Mouse (Mus musculus) liver, embryonic 16.5 days (tissue): ENCODE results near the gene Chmp2b. TPM values are rescaled to one million over a fixed set of nuclear protein-coding genes. Genes with fewer than 3 reads are reported as not detected.

Experiments used
- ATAC-seq: fragments of 200-750 bp; cut with Nextera tagmentation; 2 replicates; pipeline ENCODE4 v1.8.0; 2017; ENCODE audit warnings: low read depth, mild to moderate bottlenecking, moderate number of reproducible peaks, moderate library complexity
- H3K27ac ChIP-seq: fragments of 300-500 bp; sonication (generic); 2 replicates; pipeline ENCODE4 v1.5.1; 2014; ENCODE audit warnings: mild to moderate bottlenecking, low read length
- H3K27me3 ChIP-seq: fragments of 300-500 bp; sonication (generic); 2 replicates; pipeline ENCODE4 v1.6.1; 2014; ENCODE audit warnings: low read depth, low read length, mixed read lengths; ENCODE audit not compliant: control insufficient read depth, insufficient read depth
- H3K36me3 ChIP-seq: fragments of 300-500 bp; sonication (generic); 2 replicates; pipeline ENCODE4 v1.6.1; 2014; ENCODE audit warnings: mild to moderate bottlenecking; ENCODE audit not compliant: control insufficient read depth, insufficient read depth
- H3K4me1 ChIP-seq: fragments of 300-500 bp; sonication (generic); 2 replicates; pipeline ENCODE4 v1.6.1; 2014; ENCODE audit warnings: low read depth, low read length, mixed read lengths; ENCODE audit not compliant: control insufficient read depth
- H3K4me2 ChIP-seq: fragments of 300-500 bp; sonication (generic); 2 replicates; pipeline ENCODE4 v1.6.1; 2014; ENCODE audit warnings: low read depth, low read length, mixed read lengths
- H3K4me3 ChIP-seq: fragments of 300-500 bp; sonication (generic); 2 replicates; pipeline ENCODE4 v1.5.1; 2014; ENCODE audit warnings: low read depth, mild to moderate bottlenecking, low read length
- H3K9ac ChIP-seq: fragments of 300-500 bp; sonication (generic); 2 replicates; pipeline ENCODE4 v1.6.1; 2014; ENCODE audit warnings: low read depth, low read length
- H3K9me3 ChIP-seq: fragments of 300-500 bp; sonication (generic); replicated peaks from 2 replicates; pipeline ENCODE4 v1.6.1; 2016; ENCODE audit warnings: low read length; ENCODE audit not compliant: control insufficient read depth
- WGBS: fragments of 180-500 bp; shearing (Covaris S2); extraction: QIAGEN DNeasy Blood & Tissue Kit; methylation state at CpG from one replicate; pipeline ENCODE4 v1.1.7; 2014; ENCODE audit not compliant: insufficient replicate concordance; 5-methylcytosine and 5-hydroxymethylcytosine counted together
- polyA plus RNA-seq: library from polyadenylated mRNA; unstranded; fragments of >200 nt; fragmentation: Nextera tagmentation; extraction: Ambion mirVana; gene quantifications from 2 replicates; pipeline ENCODE4 v1.2.1, GENCODE M21; 2015

Chmp2b gene
- polyA plus RNA-seq, 1 experiment from 2014 or later, result 18.3 TPM

DNA sequence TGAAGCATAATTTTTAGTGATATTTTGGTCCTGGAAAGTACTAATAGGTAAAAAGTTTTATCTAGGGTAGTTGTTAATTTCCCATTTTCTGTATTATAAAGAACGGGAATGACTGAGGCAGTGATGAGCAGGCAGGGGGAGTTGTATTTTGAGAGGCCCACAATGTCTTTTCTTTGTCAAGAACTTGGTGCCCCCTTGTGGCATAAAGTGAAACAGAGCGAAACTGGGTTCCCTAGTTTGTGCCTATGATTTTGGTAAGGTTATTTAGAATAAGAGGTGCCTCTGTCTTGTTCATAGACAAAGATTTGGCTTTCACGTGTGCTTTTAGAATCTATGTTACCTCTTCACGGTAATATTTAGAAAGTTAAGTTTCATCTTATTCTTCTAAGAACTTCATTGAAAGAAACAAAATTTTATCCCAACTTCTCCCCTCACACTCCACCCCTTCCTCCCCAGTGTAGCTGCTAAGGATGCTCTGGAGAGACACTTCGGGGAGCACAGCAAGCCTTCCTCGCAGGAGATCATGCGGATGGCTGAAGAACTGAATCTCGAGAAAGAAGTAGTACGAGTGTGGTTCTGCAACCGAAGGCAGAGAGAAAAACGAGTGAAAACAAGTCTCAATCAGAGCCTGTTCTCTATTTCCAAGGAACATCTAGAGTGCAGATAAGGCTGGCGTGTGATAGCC is 29.1 kb downstream of the Chmp2b start:
- no peaks in the 10 kb centered on the region for H3K36me3 ChIP-seq
- 21% methylated on average over 12 of the region's 12 CpGs for WGBS
- no peak overlapping the region for H3K9ac ChIP-seq
- no peak overlapping the region for H3K4me2 ChIP-seq
- H3K4me3 ChIP-seq, result no peak overlapping the region
- no peaks in the 10 kb centered on the region for H3K27me3 ChIP-seq
- ATAC-seq, result no peak
- H3K27ac ChIP-seq, result no peak overlapping the region
- no peaks in the 10 kb centered on the region for H3K4me1 ChIP-seq
- no peaks in the 10 kb centered on the region for H3K9me3 ChIP-seq

GRCm38 (mm10) chr16:65531663-65532062 is 30.9 kb downstream of the Chmp2b start:
- Histone ChIP-seq H3K4me3 (no peak overlapping the region), H3K27me3 (no peaks in the 10 kb centered on the region), H3K9me3 (no peaks in the 10 kb centered on the region), H3K27ac (no peak overlapping the region), H3K4me2 (no peak overlapping the region), H3K4me1 (no peaks in the 10 kb centered on the region), H3K36me3 (no peaks in the 10 kb centered on the region), H3K9ac (no peak overlapping the region)
- no peak for ATAC-seq
- WGBS, result 53% methylated on average over 8 of the region's 8 CpGs

GRCm38 (mm10) chr16:65529589-65529988 is 32.9 kb downstream of the Chmp2b start:
- Histone ChIP-seq H3K36me3 (no peaks in the 10 kb centered on the region), H3K9ac (no peak overlapping the region), H3K27ac (no peak overlapping the region), H3K4me2 (no peak overlapping the region), H3K4me3 (no peak overlapping the region), H3K9me3 (no peaks in the 10 kb centered on the region), H3K27me3 (no peaks in the 10 kb centered on the region), H3K4me1 (no peaks in the 10 kb centered on the region)
- 34% methylated on average over 5 of the region's 5 CpGs for WGBS
- no peak for ATAC-seq

- H3K4me1 ChIP-seq, result no peaks in the 10 kb centered on the region
- 70% methylated on average over 5 of the region's 5 CpGs for WGBS
- no peak overlapping the region for H3K4me3 ChIP-seq
- H3K27ac ChIP-seq, result no peak overlapping the region
- H3K36me3 ChIP-seq, result no peaks in the 10 kb centered on the region
- H3K4me2 ChIP-seq, result no peak overlapping the region
- no peaks in the 10 kb centered on the region for H3K27me3 ChIP-seq
- no peak for ATAC-seq
- H3K9ac ChIP-seq, result no peak overlapping the region
- H3K9me3 ChIP-seq, result no peaks in the 10 kb centered on the region
Measured at GRCm38 (mm10) chr16:65526695-65527094, 35.8 kb downstream of the Chmp2b start.

DNA sequence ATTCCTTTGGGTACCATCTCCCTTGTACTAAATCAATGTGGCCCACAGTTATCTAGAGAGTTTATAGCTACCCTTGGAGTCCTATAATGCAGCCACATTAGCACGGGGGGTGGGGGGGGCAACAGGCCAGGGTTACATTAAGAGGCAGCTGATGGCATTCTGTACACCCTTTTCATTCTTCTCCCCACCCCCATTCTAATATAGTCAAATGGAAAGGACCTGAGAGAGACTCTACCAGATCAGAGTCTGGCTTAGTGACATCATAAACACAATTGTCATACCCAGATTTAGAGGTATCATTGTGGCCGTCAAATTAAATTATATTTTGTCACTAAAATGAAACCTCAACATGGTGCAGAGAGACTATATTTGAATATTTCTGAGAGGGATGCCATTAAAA is 36.5 kb downstream of the Chmp2b start:
- WGBS, result 65% methylated on average over 2 of the region's 2 CpGs
- H3K36me3 ChIP-seq, result no peaks in the 10 kb centered on the region
- no peak for ATAC-seq
- no peaks in the 10 kb centered on the region for H3K4me1 ChIP-seq
- H3K27ac ChIP-seq, result no peak overlapping the region
- H3K4me3 ChIP-seq, result no peak overlapping the region
- no peak overlapping the region for H3K9ac ChIP-seq
- H3K4me2 ChIP-seq, result no peak overlapping the region
- no peaks in the 10 kb centered on the region for H3K9me3 ChIP-seq
- no peaks in the 10 kb centered on the region for H3K27me3 ChIP-seq

DNA sequence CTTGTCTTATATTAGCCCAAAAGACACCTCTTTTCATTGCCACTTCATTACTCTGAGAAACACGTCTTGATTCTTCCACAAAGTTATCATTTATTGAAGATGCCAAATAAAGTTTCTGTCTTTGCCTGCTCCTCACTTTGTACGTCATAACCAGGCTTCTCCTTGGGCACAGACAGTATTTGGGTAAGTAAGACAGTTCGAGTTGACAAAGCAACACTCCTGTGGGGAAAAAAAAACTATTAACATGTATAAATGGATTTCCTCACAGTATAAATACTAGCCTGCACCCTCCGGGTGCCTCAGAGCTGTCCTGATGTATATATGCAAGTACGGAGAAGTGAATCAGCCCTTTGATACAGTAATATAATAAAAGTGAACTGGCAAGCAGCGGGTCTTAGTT is 42.3 kb downstream of the Chmp2b start, which contains the start of gene Pou1f1:
Pou1f1 (plus strand) TSS at position 301 of the 400 bp plus-strand sequence.
- H3K27ac ChIP-seq, result no peak within 1 kb of the TSS
- no peaks in the 10 kb centered on the region for H3K9me3 ChIP-seq
- no peaks in the 10 kb centered on the region for H3K36me3 ChIP-seq
- H3K4me2 ChIP-seq, result no peak within 1 kb of the TSS
- H3K27me3 ChIP-seq, result no peaks in the 10 kb centered on the region
- ATAC-seq, result no peak
- H3K4me1 ChIP-seq, result no peaks in the 10 kb centered on the region
- H3K4me3 ChIP-seq, result no peak within 1 kb of the TSS
- no peak within 1 kb of the TSS for H3K9ac ChIP-seq
- WGBS, result 55% methylated on average over 6 of the region's 6 CpGs

DNA sequence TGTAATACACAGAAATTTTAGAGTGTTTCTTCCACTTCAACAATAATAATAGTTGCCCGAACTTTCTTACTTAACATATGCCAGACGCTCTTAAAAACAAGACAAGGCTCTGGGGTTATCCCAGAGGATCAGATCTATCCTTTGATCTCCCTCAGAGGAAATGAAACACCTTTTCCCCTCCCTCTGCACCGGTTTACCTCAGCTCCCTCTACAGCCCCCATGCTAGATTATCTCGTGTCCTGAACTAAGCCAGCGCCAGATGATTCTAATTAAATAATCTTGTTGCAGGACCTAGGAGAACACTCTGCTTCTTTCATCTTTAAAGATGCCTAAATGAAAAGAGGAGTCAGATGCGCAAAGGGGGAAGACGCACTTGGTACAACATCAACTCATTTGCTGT is 48.3 kb downstream of the Chmp2b start:
- WGBS, result 62% methylated on average over 7 of the region's 7 CpGs
- Histone ChIP-seq H3K9ac (no peak overlapping the region), H3K4me2 (no peak overlapping the region), H3K27ac (no peak overlapping the region), H3K36me3 (no peaks in the 10 kb centered on the region), H3K9me3 (no peaks in the 10 kb centered on the region), H3K4me1 (no peaks in the 10 kb centered on the region), H3K27me3 (no peaks in the 10 kb centered on the region), H3K4me3 (no peak overlapping the region)
- no peak for ATAC-seq

GRCm38 (mm10) chr16:65497049-65497448 is 65.5 kb downstream of the Chmp2b start:
- Histone ChIP-seq H3K27me3 (no peaks in the 10 kb centered on the region), H3K27ac (no peak overlapping the region), H3K36me3 (no peaks in the 10 kb centered on the region), H3K9me3 (no peaks in the 10 kb centered on the region), H3K4me2 (no peak overlapping the region), H3K4me3 (no peak overlapping the region), H3K9ac (no peak overlapping the region), H3K4me1 (no peaks in the 10 kb centered on the region)
- 28% methylated on average over 2 of the region's 2 CpGs for WGBS
- ATAC-seq, result no peak

- no peak overlapping the region for H3K9ac ChIP-seq
- no peak for ATAC-seq
- no peak overlapping the region for H3K4me2 ChIP-seq
- WGBS, result 36% methylated on average over 5 of the region's 5 CpGs
- no peaks in the 10 kb centered on the region for H3K27me3 ChIP-seq
- H3K4me3 ChIP-seq, result no peak overlapping the region
- no peaks in the 10 kb centered on the region for H3K36me3 ChIP-seq
- no peaks in the 10 kb centered on the region for H3K4me1 ChIP-seq
- H3K9me3 ChIP-seq, result no peaks in the 10 kb centered on the region
- no peak overlapping the region for H3K27ac ChIP-seq
Measured at GRCm38 (mm10) chr16:65496030-65496429, 66.5 kb downstream of the Chmp2b start.
